Mouse (Mus musculus): ENCODE measurements around the gene Ltbp3.

DNA sequence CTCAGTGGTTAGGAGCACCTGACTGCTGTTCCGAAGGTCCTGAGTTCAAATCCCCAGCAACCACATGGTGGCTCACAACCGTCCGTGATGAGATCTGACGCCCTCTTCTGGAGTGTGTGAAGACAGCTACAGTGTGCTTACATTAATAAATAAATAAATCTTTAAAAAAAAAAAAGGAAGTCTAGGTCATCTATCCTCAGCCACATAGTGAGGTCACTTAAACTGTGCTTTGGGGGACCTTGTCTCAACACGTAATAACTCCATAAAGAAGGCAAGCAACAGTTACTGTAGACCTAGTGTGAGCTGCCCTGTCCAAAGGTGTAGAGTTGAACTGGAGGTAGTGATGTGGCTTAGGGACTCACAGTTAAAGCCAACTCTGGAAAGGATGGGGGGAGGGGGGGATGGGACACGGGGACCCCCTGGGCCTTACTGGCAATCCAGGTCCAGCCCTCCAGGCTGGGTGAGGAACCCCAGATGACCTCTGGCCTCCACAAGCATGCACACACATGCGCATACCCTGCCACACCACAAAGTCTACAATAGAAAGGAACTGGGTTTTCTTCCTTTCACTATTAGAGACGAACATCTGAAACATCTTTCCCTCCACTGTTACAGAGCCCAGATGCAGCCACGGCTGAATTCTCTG lies 36.8 kb downstream of the Ltbp3 start:
- TF ChIP-seq POLR2A (IDR thresholded peaks at IDR 0.05; ENCODE audit: borderline replicate concordance, low read depth, low read length): no peak
- peak; percentile 44; the same call in 1 of the 2 replicates for TF ChIP-seq CTCF (IDR thresholded peaks at IDR 0.05; ENCODE audit: low read depth, low read length)

Measured in bone marrow macrophage, adult 2 months (primary cell).